In the genomic region with DNA sequence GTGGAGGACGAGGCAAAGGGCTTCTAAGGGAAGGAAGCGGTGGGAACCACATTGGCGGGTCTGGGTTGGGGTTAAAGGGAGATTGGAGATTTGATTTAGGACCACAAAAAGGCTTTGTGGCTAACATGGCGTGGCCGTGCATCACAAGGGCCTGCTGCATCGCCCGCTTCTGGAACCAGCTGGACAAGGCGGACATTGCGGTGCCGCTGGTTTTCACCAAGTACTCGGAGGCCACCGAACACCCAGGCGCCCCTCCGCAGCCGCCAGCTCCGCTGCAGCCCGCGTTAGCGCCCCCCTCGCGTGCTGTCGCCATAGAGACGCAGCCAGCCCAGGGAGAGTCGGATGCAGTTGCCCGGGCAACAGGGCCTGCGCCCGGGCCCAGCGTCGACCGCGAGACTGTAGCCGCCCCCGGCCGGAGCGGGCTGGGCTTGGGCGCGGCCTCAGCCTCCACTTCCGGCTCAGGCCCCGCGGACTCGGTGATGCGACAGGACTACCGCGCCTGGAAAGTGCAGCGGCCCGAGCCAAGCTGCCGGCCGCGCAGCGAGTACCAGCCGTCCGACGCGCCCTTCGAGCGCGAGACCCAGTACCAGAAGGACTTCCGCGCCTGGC, we compare ENCODE assay signal across 8 mouse cellular contexts. TPM values are rescaled to one million over a fixed set of nuclear protein-coding genes. Genes with fewer than 3 reads are reported as not detected.
DNase-seq lines count a peak whose midpoint lies in the region; ATAC-seq and TF ChIP-seq lines count a peak whose summit lies in the region.

No protein-coding gene starts in this region.

- intact Hi-C loops in heart, postnatal 25 days (cut with DNase I): no loop called here

- peak; percentile 92 for ATAC-seq in forebrain, embryonic 16.5 days
- ATAC-seq in lung, embryonic 14.5 days (ENCODE audit: insufficient read depth): peak; percentile 87
- no peak for ATAC-seq in erythroid progenitor cell, adult 5-6 weeks (replicated peaks; ENCODE audit: low FRiP score, poor library complexity, severe bottlenecking)

- H3K9me3 ChIP-seq in forebrain, embryonic 16.5 days (ENCODE audit: control insufficient read depth, low read length): no peaks in the 10 kb centered on the region
- H3K9me3 ChIP-seq in lung, embryonic 14.5 days (ENCODE audit: low read depth, low read length): no peaks in the 10 kb centered on the region

- WGBS in forebrain, embryonic 16.5 days: under 1% methylated on average over 59 of the region's 59 CpGs
- WGBS in lung, embryonic 14.5 days: under 1% methylated on average over 59 of the region's 59 CpGs

- peak overlapping the region; percentile 86 for H3K27ac ChIP-seq in forebrain, embryonic 16.5 days (ENCODE audit: low read length)
- H3K27ac ChIP-seq in layer of hippocampus, adult 2 months: peak overlapping the region; percentile 96
- no peak overlapping the region for H3K27ac ChIP-seq in lung, embryonic 14.5 days (ENCODE audit: low read depth)

- no peaks in the 10 kb centered on the region for H3K27me3 ChIP-seq in forebrain, embryonic 16.5 days (replicated peaks; ENCODE audit: control insufficient read depth, insufficient read depth, low read length)
- H3K27me3 ChIP-seq in lung, embryonic 14.5 days (ENCODE audit: insufficient read depth, low read length): peaks cover 48% of the 10 kb centered on the region

- H3K4me3 ChIP-seq in forebrain, embryonic 16.5 days (replicated peaks; ENCODE audit: low read length): peak overlapping the region; percentile 80
- peak overlapping the region; percentile 89 for H3K4me3 ChIP-seq in layer of hippocampus, adult 2 months
- H3K4me3 ChIP-seq in lung, embryonic 14.5 days (ENCODE audit: low read depth, low read length): peak overlapping the region; percentile 45

- no peaks in the 10 kb centered on the region for H3K36me3 ChIP-seq in forebrain, embryonic 16.5 days (ENCODE audit: control insufficient read depth, insufficient read depth)
- no peaks in the 10 kb centered on the region for H3K36me3 ChIP-seq in lung, embryonic 14.5 days (ENCODE audit: insufficient read depth)

- no peak for TF ChIP-seq CTCF in layer of hippocampus, adult 2 months (conservative IDR thresholded peaks at IDR 0.05)
- no peak for TF ChIP-seq CTCF in lung, embryonic 14.5 days (IDR thresholded peaks at IDR 0.05; ENCODE audit: low read depth)

- peak; percentile 86 for DNase-seq in Muller cell, postnatal 12 days (ENCODE audit: inconsistent ontology term)
- DNase-seq in cerebellum, adult 11 months: peak; percentile 66
- DNase-seq in heart, postnatal 25 days (ENCODE audit: low spot score): peak; percentile 48
- peak; percentile 87 to 88 for DNase-seq in layer of hippocampus, adult 2 months (ENCODE audit: low spot score in 2 of 2)
- peak; percentile 80 for DNase-seq in lung, embryonic 14.5 days
- DNase-seq in retina, postnatal 7 days (ENCODE audit: low read depth, low spot score): peak; percentile 46

- H3K4me1 ChIP-seq in forebrain, embryonic 16.5 days (replicated peaks; ENCODE audit: control insufficient read depth, insufficient read depth, low read length): peaks cover 35% of the 10 kb centered on the region
- no peaks in the 10 kb centered on the region for H3K4me1 ChIP-seq in lung, embryonic 14.5 days (ENCODE audit: insufficient read depth)

- peak overlapping the region; percentile 90 for H3K4me2 ChIP-seq in forebrain, embryonic 16.5 days (ENCODE audit: low read length)
- H3K4me2 ChIP-seq in lung, embryonic 14.5 days: peak overlapping the region; percentile 77

- peak overlapping the region; percentile 58 for H3K9ac ChIP-seq in forebrain, embryonic 16.5 days (replicated peaks; ENCODE audit: low read depth, low read length)
- H3K9ac ChIP-seq in lung, embryonic 14.5 days: 0 out of 2 replicates have a peak overlapping the region, but pooled peaks have one; percentile 9

RNA-seq across cellular contexts. Expression of a gene that starts 0.8 kb away (rescaled TPM):
- polyA plus RNA-seq in forebrain, embryonic 16.5 days (2015; fragmentation: Nextera tagmentation; extraction: Ambion mirVana): 69.3 and 90.0 TPM in 2 replicates
- 1 to 10 TPM; 3.0 to 4.4 TPM for total RNA-seq in heart, postnatal 25 days (2021)
- total RNA-seq in layer of hippocampus, adult 2 months (2021): 10 to 100 TPM; 96.6 to 98.6 TPM
- 1.2 and 2.0 TPM in 2 replicates for polyA plus RNA-seq in lung, embryonic 14.5 days (2014; fragmentation: Nextera tagmentation; extraction: Ambion mirVana)
- total RNA-seq in erythroid progenitor cell, adult 5-6 weeks (2015; ENCODE audit: low replicate concordance): not detected in 2 replicates
- total RNA-seq in erythroid progenitor cell, adult 5-6 weeks (2017; ENCODE audit: low replicate concordance): not detected in 2 replicates

RNA-seq across cellular contexts. Expression of a gene that starts 29.6 kb away (rescaled TPM):
- polyA plus RNA-seq in forebrain, embryonic 16.5 days (2015; fragmentation: Nextera tagmentation; extraction: Ambion mirVana): 1.3 and 2.0 TPM in 2 replicates
- total RNA-seq in heart, postnatal 25 days (2021): not detected
- total RNA-seq in layer of hippocampus, adult 2 months (2021): not detected
- polyA plus RNA-seq in lung, embryonic 14.5 days (2014; fragmentation: Nextera tagmentation; extraction: Ambion mirVana): 1.4 and 1.6 TPM in 2 replicates
- 8.6 and 18.4 TPM in 2 replicates for total RNA-seq in erythroid progenitor cell, adult 5-6 weeks (2015; ENCODE audit: low replicate concordance)
- total RNA-seq in erythroid progenitor cell, adult 5-6 weeks (2017; ENCODE audit: low replicate concordance): 2.3 TPM in 1 of 2 replicates, not detected in the other

Comparison
In these comparisons a context has a peak if more than half of its experiments do, and no peak if none do; other contexts are left out.
1. RNA of a gene that starts 0.8 kb away (total RNA-seq): 96.6 to 98.6 TPM in layer of hippocampus, adult 2 months; 3.0 to 4.4 TPM in heart, postnatal 25 days and not detected in erythroid progenitor cell, adult 5-6 weeks; every median in the first group is over 10 times any median in the second.
2. Peak in every context shown above with its lines, with median percentiles within 50 percentile points of each other: DNase-seq and H3K4me3 ChIP-seq.